23 mouse cellular contexts compared by ENCODE assay signal in the genomic region with DNA sequence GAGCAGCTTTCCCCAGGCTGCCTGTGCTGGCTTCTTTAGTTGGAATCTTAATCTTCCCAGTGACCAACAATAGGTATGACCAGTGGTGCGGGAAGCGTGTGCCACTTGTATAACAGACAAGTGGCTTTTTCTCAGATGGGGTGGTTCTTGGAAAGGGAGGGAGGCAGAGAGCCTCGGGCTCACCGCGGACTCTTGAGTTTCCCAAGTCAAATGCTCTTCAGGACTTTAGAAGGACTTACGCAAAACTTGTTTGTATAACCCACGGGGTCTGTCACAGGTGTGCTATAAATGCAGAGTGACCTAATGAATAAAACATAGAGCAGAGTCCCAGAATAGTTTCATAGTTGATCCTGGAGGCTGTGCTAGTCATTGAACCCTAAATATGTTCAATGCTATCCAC. TPM values are rescaled to one million over a fixed set of nuclear protein-coding genes. Genes with fewer than 3 reads are reported as not detected.
DNase-seq lines count a peak whose midpoint lies in the region; ATAC-seq and TF ChIP-seq lines count a peak whose summit lies in the region.
"Had no signal": no experiment of that assay in that cellular context is flagged by ENCODE, and none has a peak within 500 bp of the region (broad histone marks: within the 10 kb centered on the region; RNA-seq: fewer than 3 reads in every experiment).

No protein-coding gene starts in this region.

- ATAC-seq in kidney, embryonic 16.5 days (ENCODE audit: low FRiP score, low TSS enrichment), result no peak
- no peak for ATAC-seq in hindbrain, embryonic 13.5 days (ENCODE audit: low FRiP score)
- ATAC-seq: forebrain, embryonic 16.5 days; inflammation-experienced regulatory T-cells, adult 6 months had no signal

- no peak overlapping the region for H3K4me3 ChIP-seq in kidney, embryonic 16.5 days (ENCODE audit: low read length)
- H3K4me3 ChIP-seq in lung, adult 2 months (replicated peaks; ENCODE audit: extremely low read depth, low read depth, low read length), result no peak overlapping the region
- H3K4me3 ChIP-seq in hindbrain, embryonic 13.5 days, result no peak overlapping the region
- H3K4me3 ChIP-seq: forebrain, embryonic 10.5 days; heart, adult 2 months; heart, embryonic 13.5 days; hindbrain, embryonic 12.5 days; limb, embryonic 10.5 days; liver, embryonic 15.5 days; midbrain, embryonic 12.5 days had no signal

- H3K4me2 ChIP-seq in kidney, embryonic 16.5 days (replicated peaks; ENCODE audit: low read depth, low read length), result no peak overlapping the region
- H3K4me2 ChIP-seq in hindbrain, embryonic 13.5 days, result no peak overlapping the region
- H3K4me2 ChIP-seq: heart, embryonic 13.5 days; hindbrain, embryonic 12.5 days; liver, embryonic 15.5 days; midbrain, embryonic 12.5 days had no signal

- no peaks in the 10 kb centered on the region for H3K27me3 ChIP-seq in kidney, embryonic 16.5 days (ENCODE audit: insufficient read depth, low read length)
- no peaks in the 10 kb centered on the region for H3K27me3 ChIP-seq in hindbrain, embryonic 13.5 days
- H3K27me3 ChIP-seq: hindbrain, embryonic 12.5 days; liver, embryonic 15.5 days; midbrain, embryonic 12.5 days had no signal

- TF ChIP-seq POLR2A in lung, adult 2 months (IDR thresholded peaks at IDR 0.05; ENCODE audit: borderline replicate concordance, extremely low read depth, low read depth, low read length), result no peak

- no peak overlapping the region for H3K27ac ChIP-seq in kidney, embryonic 16.5 days (ENCODE audit: low read length)
- no peak overlapping the region for H3K27ac ChIP-seq in hindbrain, embryonic 13.5 days
- H3K27ac ChIP-seq: forebrain, embryonic 10.5 days; heart, adult 2 months; heart, embryonic 13.5 days; hindbrain, embryonic 12.5 days; limb, embryonic 10.5 days; liver, embryonic 15.5 days; midbrain, embryonic 12.5 days had no signal

- no peak overlapping the region for H3K9ac ChIP-seq in kidney, embryonic 16.5 days (replicated peaks; ENCODE audit: low read length)
- H3K9ac ChIP-seq in hindbrain, embryonic 13.5 days, result no peak overlapping the region
- H3K9ac ChIP-seq: heart, embryonic 13.5 days; hindbrain, embryonic 12.5 days; liver, embryonic 15.5 days; midbrain, embryonic 12.5 days had no signal

- H3K9me3 ChIP-seq in kidney, embryonic 16.5 days (ENCODE audit: low read length), result no peaks in the 10 kb centered on the region
- H3K9me3 ChIP-seq in hindbrain, embryonic 13.5 days, result no peaks in the 10 kb centered on the region
- H3K9me3 ChIP-seq: forebrain, embryonic 10.5 days; heart, embryonic 13.5 days; hindbrain, embryonic 12.5 days; limb, embryonic 10.5 days; liver, embryonic 15.5 days; midbrain, embryonic 12.5 days had no signal

- TF ChIP-seq CTCF in lung, adult 2 months (IDR thresholded peaks at IDR 0.05; ENCODE audit: insufficient read depth, low read length), result no peak

- DNase-seq in kidney, adult 8-10 months, result peak; percentile 30 to 54
- peak; percentile 30 for DNase-seq in lung, adult 2 months
- peak; percentile 30 for DNase-seq in lung, postnatal 14 days
- no peak for DNase-seq in urinary bladder, adult 18-20 months (ENCODE audit: low spot score in 2 of 2)
- no peak for DNase-seq in layer of hippocampus, adult 9-11 months
- DNase-seq: adrenal gland, adult 2 months; cerebellum, adult 11 months; cerebellum, adult 9-11 months; gastrocnemius, postnatal 25 days; heart, adult 2 months; liver; right cerebral cortex, postnatal 25 days; spleen, adult 18-20 months had no signal

- H3K4me1 ChIP-seq in kidney, embryonic 16.5 days (ENCODE audit: insufficient read depth, low read length), result no peaks in the 10 kb centered on the region
- H3K4me1 ChIP-seq in lung, adult 2 months (ENCODE audit: control insufficient read depth, insufficient read depth, low read length), result no peaks in the 10 kb centered on the region; the same call in 1 of the 2 replicates
- H3K4me1 ChIP-seq in hindbrain, embryonic 13.5 days (replicated peaks), result no peaks in the 10 kb centered on the region
- H3K4me1 ChIP-seq: forebrain, embryonic 10.5 days; heart, embryonic 13.5 days; hindbrain, embryonic 12.5 days; limb, embryonic 10.5 days; liver, embryonic 15.5 days; midbrain, embryonic 12.5 days had no signal

- H3K36me3 ChIP-seq in kidney, embryonic 16.5 days (ENCODE audit: insufficient read depth, low read length), result no peaks in the 10 kb centered on the region
- no peaks in the 10 kb centered on the region for H3K36me3 ChIP-seq in hindbrain, embryonic 13.5 days
- H3K36me3 ChIP-seq: forebrain, embryonic 10.5 days; heart, embryonic 13.5 days; hindbrain, embryonic 12.5 days; limb, embryonic 10.5 days; liver, embryonic 15.5 days; midbrain, embryonic 12.5 days had no signal

- WGBS in kidney, embryonic 16.5 days, result 60% methylated on average over 7 of the region's 7 CpGs
- WGBS in lung, adult 2 months, result 64% methylated on average over 7 of the region's 7 CpGs
- WGBS in hindbrain, embryonic 13.5 days, result 73% methylated on average over 7 of the region's 7 CpGs

RNA-seq across cellular contexts. Expression of a gene that starts 47.4 kb away (rescaled TPM):
- 47.6 and 53.8 TPM in 2 replicates for polyA plus RNA-seq in kidney, embryonic 16.5 days (2015; fragmentation: Nextera tagmentation; extraction: Ambion mirVana)
- polyA plus RNA-seq in lung, adult 2 months (2012; rRNA removed), result 19.2 and 23.3 TPM in 2 replicates
- 114 TPM in 2 replicates for polyA plus RNA-seq in hindbrain, embryonic 13.5 days (2015; fragmentation: Nextera tagmentation; extraction: Ambion mirVana)

Comparison
In these comparisons a context has a peak if more than half of its experiments do, and no peak if none do; other contexts are left out.
1. DNase-seq: peak in kidney, adult 8-10 months (2 of 2), lung, adult 2 months (single experiment) and lung, postnatal 14 days (single experiment); none in urinary bladder, adult 18-20 months (0 of 2) and layer of hippocampus, adult 9-11 months (single experiment).